Mouse (Mus musculus) gastrocnemius, postnatal 14 days (tissue): Measurements from ENCODE around the gene 4930447C04Rik. TPM values are rescaled to one million over a fixed set of nuclear protein-coding genes. Genes with fewer than 3 reads are reported as not detected.

Experiments
- DNase-seq: peaks from one replicate; pipeline ENCODE4 v3.0.0; 2021; ENCODE audit warnings: mixed read lengths
- intact Hi-C: fragments of 180-260 bp; cut with DNase I; formaldehyde crosslinking; loops from one replicate; pipeline ENCODE4 v1.15.1; 2025; ENCODE audit warnings: low total_unique reads
- long read RNA-seq, 2 experiments: library from polyadenylated mRNA; stranded (forward); transcript quantifications; one replicate each; pipeline ENCODE4 v2.0.0; 2021
- total RNA-seq, 2 experiments: library from RNA; stranded (reverse); gene quantifications; 2 replicates each; pipeline ENCODE4 v1.2.3; 2021

The 4930447C04Rik gene
- under 1 TPM; 0.43 to 0.47 TPM for total RNA-seq
- long read RNA-seq, experiment 1: 0 reads
- long read RNA-seq, experiment 2, partial matches to known transcripts: 0 of 1 reads
- long read RNA-seq, experiment 2, other reads (novel, unspliced or antisense): 1 of 1 reads

GRCm38 (mm10) chr12:72940071-72940821 lies at the start of gene 4930447C04Rik:
TSS of gene 4930447C04Rik (minus strand) at chr12:72940774.
- intact Hi-C loops: no loop called here
- DNase-seq: no peak

GRCm38 (mm10) chr12:72983071-72983857 lies 42.7 kb upstream of the 4930447C04Rik start:
- peak; percentile 15 for DNase-seq
- intact Hi-C loops: no loop called here

- DNase-seq: peak; percentile 25
- intact Hi-C loops: no loop called here
Measured at GRCm38 (mm10) chr12:72982616-72983015, 42.0 kb upstream of the 4930447C04Rik start.

- intact Hi-C loops: no loop called here
Measured at GRCm38 (mm10) chr12:72979236-72979635, 38.7 kb upstream of the 4930447C04Rik start.

GRCm38 (mm10) chr12:72977851-72978250 lies 37.3 kb upstream of the 4930447C04Rik start:
- intact Hi-C loops: no loop called here
- DNase-seq: no peak

More at GRCm38 (mm10) chr12:72979236-72979635, 38.7 kb upstream of the 4930447C04Rik start:
- DNase-seq: no peak

- intact Hi-C loops: no loop called here
- peak; percentile 71 for DNase-seq
Measured at GRCm38 (mm10) chr12:72976718-72977117, 36.1 kb upstream of the 4930447C04Rik start.

- intact Hi-C loops: no loop called here
- DNase-seq: no peak
Measured at GRCm38 (mm10) chr12:72976172-72976571, 35.6 kb upstream of the 4930447C04Rik start.

GRCm38 (mm10) chr12:72973161-72973560 lies 32.6 kb upstream of the 4930447C04Rik start:
- DNase-seq: peak; percentile 21
- intact Hi-C loops: no loop called here

GRCm38 (mm10) chr12:72970620-72971019 lies 30.0 kb upstream of the 4930447C04Rik start:
- intact Hi-C loops: no loop called here
- no peak for DNase-seq

GRCm38 (mm10) chr12:72967541-72967940 lies 27.0 kb upstream of the 4930447C04Rik start:
- DNase-seq: no peak
- intact Hi-C loops: no loop called here

GRCm38 (mm10) chr12:72962761-72963160 lies 22.2 kb upstream of the 4930447C04Rik start:
- intact Hi-C loops: no loop called here
- no peak for DNase-seq

GRCm38 (mm10) chr12:72958446-72958845 lies 17.9 kb upstream of the 4930447C04Rik start:
- DNase-seq: no peak
- intact Hi-C loops: no loop called here

- intact Hi-C loops: no loop called here
- DNase-seq: no peak
Measured at GRCm38 (mm10) chr12:72957829-72958424, 17.4 kb upstream of the 4930447C04Rik start.

GRCm38 (mm10) chr12:72954906-72955305 lies 14.3 kb upstream of the 4930447C04Rik start:
- intact Hi-C loops: no loop called here
- no peak for DNase-seq

- DNase-seq: no peak
- intact Hi-C loops: no loop called here
Measured at GRCm38 (mm10) chr12:72953858-72954257, 13.3 kb upstream of the 4930447C04Rik start.

GRCm38 (mm10) chr12:72953089-72953488 lies 12.5 kb upstream of the 4930447C04Rik start:
- intact Hi-C loops: no loop called here
- no peak for DNase-seq

- intact Hi-C loops: no loop called here
- no peak for DNase-seq
Measured at GRCm38 (mm10) chr12:72947335-72947734, 6.8 kb upstream of the 4930447C04Rik start.

GRCm38 (mm10) chr12:72946805-72947204 lies 6.2 kb upstream of the 4930447C04Rik start:
- DNase-seq: no peak
- intact Hi-C loops: no loop called here

- intact Hi-C loops: no loop called here
Measured at GRCm38 (mm10) chr12:72946064-72946395, 5.5 kb upstream of the 4930447C04Rik start.

More at GRCm38 (mm10) chr12:72946064-72946395, 5.5 kb upstream of the 4930447C04Rik start:
- no peak for DNase-seq
